Mouse (Mus musculus): ENCODE measurements around the gene Trim63.
A peak's percentile ranks its signal among the peaks of the same experiment; 100 is the strongest.

Trim63 gene

DNA sequence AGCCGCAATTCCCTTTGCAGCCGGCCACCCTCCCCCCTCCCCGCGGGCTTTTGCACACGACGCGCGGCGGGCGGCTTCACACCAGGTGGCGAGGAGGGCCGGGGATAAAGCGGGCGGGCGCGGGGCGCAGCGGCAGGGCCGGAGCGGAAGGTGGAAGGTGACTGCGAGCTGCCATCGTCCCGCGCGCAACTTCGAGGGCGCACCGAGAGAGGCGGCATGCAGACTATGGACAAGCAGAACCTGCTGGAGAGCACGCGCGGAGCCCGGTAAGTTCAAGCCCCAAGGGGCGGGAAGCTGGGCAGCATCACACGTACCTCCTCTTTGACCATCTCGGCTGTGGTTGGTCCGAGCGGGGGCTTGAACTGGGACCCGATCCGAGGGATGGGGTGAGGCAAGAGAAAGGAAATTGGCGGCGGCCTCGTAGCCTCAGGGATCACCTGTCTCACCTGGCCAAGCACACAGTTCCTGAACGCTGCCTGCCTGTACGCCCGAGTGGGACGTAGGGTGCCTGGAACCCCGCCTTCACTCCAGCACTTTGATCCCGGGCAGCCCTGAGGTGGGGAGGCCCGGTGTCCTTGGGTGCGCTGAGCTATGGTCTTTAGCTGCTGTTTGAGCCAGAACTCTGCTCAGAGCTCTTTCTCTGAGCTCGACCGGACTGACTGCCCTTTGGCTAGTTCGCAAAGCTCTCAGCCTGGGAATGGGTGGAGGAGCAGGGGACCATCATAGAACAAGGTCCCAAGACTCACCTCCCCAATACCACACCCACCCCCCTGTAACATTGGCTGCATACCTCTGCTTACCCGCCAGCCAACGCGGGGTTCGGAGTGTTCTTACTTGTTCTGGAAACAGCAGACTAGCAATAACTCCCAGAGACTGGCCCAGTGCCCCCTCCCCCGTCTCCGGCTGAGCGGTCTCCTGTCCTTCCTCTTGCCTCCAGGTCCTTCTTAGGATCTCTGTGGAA lies 28.4 kb downstream of the Trim63 start, which contains the start of gene Slc30a2:
Gene Slc30a2, plus strand, starts transcription at position 111 of the 961 bp plus-strand sequence.
- no peak for DNase-seq

DNA sequence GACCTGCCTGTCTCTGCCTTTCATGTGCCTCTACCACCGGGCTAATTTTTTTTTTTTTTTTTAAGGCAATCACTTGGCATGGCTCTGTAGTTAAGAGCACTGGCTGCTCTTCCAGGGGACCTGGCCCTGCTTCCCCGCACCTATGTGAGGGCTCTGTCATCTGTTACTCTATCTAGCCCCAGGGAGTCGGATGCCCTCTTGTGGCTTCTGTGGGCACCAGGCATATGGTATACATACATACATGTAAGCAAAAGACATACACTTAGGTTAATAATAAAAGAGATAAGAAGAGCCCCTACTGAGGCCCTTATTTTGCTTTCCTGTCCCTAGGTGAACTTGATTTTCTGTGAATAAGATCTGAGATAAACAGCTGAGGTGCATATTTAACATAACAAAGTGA lies 29.7 kb downstream of the Trim63 start:
- DNase-seq: no peak

DNA sequence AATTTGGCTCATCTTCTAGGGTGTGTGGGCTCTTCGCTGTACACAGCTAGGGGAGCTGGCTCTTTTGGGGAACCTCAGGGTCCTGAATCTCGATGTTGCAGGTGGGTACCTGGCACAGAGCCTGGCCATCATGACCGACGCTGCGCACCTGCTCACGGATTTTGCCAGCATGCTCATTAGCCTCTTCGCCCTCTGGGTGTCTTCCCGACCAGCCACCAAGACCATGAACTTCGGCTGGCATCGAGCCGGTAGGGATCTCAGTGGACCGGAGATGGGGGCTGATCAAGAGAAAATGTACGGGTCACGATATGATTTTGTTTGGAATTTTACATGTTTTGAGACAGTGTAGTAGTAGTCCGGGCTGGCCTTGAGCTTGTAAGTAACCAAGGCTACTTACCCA lies 30.9 kb downstream of the Trim63 start:
- no peak for DNase-seq

DNA sequence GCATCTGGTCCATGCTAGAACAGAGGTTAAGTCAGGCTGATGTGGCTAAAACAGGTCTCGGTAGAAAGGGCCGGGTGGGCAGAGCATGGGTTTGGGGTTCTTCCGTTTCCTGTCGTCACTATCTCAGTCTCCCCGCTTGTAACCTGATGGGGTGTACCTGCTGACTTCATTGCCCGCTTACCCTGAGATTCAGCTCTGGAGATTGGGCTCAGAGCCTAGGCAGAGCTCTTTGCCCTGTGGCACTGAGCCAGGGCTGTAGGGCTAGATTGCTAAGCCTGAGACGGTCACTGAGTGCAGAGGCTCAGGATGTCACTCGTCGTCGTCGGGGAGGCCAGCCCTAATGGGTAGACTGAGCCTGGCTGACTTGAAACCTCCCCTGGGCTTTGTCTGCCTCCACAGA lies 33.2 kb downstream of the Trim63 start:
- no peak for DNase-seq

DNA sequence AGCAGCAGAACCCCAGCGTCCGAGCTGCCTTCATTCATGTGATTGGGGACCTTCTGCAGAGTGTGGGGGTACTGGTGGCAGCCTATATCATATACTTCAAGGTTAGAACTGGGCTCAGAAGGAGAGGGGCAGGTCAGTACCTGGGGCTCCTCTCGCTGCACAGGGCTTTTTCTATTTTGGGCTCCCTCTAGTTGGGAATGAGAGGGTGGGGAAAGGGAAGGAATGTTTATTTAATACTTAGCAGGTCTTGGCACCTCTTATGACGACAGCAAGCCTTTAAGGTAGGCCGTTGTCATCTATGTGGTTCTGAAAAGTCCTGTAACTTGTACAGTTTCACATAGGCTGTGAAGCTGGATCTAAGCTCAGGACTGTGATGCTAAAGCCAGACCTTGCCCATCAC lies 33.6 kb downstream of the Trim63 start:
- no peak for DNase-seq

DNA sequence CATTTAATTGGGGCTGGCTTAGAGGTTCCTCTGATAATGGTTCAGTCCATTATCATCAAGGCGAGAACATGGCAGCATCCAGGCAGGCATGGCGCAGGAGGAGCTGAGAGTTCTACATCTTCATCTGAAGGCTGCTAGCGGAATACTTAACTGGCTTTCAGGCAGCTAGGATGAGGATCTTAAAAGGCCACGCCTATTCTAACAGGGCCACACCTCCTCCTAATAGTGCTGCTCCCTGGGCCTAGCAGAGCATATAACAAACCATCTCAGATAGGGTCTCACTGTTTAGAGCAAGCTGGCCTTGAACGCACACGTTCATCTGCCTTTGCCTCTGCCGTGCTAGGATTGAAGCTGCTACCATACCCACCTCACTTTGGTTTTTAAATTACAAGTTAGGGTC lies 34.9 kb downstream of the Trim63 start:
- no peak for DNase-seq

DNA sequence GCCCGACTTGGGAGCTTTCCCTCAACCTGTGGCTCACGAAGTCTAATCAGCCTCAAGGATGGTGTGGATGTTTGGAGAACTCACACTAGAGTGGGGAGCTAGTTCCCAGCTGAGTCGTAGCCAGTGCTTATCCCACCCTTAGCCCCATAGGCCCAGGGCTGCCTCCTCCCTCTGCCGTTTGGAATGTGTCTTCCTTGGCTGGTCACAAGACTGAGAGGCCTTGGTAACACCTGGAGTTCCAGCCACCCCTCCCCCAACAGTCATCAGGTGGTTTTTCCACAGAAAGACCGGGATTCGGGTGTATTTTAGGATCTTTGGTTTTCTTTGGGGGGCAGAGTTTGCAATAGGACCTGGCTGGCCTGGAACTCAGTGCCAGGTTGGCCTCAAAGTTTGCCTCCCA lies 35.7 kb downstream of the Trim63 start:
- no peak for DNase-seq

DNA sequence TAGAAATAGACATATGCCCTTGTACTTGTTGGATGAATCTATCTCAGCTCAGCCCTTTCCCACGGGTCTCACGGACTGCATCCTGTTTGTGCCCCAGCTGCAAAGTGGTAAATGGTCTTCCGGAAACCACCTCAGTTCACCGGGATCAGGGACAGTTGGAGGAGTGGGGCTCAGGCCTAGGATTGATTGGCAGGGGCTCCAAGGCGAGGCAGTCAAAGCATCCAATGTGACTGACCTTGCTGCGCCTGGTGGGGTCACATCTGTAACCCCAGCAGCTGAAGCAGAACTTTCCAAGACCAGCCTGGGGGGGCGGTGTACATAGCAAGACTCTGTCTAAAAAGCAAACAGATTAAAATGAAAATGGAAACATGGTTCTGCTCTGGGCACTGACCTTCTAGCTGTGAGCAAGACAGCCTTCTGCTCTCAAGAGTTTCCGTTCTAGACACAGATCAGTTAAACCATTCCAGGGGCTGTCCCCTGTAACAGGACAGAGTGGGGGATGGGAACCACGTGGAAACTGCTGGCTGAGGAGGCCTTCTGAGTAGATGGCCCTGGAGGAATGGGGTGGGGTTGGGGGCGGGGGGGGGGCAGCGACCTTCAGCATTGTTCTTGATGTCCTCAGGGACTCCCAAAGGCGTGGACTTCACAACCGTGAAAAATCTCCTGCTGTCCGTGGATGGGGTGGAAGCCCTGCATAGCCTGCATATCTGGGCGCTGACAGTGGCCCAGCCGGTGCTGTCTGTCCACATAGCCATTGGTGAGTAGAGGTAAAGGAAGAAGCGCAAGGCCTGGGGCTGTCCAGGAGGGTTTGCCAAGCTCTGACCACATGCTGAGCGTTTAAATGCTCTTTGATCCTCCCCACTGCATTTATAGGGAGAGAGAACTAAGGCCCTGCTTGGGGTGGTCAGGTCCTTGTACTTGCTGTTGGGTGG lies 36.7 kb downstream of the Trim63 start:
- no peak for DNase-seq

DNA sequence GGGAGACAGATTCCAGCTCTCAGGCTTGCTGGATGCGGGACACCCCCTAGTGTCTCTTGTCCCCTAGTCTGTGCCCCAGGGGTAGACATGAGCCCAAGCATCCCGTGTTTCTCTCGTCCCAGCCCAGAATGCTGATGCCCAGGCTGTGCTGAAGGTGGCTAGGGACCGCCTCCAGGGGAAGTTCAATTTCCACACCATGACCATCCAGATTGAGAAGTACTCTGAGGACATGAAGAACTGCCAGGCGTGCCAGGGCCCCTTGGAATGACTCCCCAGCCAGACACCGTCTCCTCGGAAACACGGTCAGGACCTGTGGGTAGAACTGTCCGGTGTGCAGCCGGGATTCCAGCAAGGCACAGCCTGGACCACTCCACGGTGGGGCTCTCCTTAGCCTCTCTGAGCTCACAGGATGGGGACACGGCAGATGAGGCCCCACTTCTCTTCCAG lies 37.4 kb downstream of the Trim63 start:
- no peak for DNase-seq

DNA sequence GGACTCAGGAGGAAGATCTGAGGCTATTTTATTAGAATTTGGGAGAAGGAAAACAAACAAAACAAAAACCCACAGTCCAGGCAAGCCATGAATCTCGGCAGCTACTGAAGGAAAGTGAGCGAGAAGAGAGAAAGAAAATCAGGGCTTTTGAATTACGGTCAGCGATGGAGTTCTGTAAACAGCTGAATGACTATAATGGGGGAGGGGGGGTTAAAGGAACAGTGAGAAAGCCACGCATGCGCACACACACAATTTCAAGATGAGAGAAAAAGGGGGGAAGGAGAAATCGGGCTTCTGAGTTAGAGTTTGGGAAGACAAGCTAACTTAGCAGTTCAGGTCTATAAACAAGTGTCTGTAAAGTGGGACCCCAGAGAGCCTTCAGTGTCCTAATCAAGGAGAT lies 38.0 kb downstream of the Trim63 start:
- DNase-seq: no peak

DNA sequence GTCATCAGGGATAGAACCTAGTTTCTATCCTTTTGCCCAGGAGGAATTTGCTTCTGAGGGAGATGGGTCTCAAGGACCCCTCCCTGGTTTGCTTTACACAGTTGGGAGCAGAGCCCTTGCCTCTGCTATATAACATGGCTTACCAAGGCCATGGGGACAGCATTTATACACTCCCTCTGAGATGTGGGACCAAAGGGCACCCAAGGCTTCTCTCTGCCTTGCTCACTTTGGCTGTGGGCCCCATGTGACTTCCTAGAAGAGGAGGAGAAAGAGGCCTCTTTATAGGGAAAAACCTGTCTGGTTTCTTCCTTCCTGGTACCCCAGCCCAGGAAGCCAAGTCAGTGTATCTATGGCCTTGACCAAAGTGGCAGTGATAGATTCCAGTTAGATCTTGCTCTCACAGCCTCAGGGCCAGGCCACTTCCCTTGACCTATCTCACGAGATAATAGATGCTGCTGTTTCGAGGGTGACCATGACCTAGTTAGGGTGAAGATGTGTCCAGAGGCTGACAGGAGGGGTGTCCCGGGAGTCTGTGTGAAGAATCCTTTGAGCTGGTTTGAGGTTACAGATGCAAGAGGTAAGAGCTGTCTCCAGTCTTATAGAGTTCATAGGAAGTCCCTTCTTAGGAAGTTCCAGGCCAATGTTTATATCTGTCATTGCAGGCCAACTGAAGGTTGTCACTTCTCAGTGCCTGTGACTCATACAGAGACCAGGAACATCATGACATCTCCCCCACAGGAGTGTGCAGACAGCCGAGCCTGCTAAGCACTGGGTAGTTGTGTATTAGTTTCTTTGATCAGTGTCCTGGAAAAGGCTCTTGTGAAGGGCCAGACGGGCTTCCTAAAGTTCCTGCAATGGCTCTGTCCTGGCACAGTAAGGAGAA lies 38.8 kb downstream of the Trim63 start:
- no peak for DNase-seq

DNA sequence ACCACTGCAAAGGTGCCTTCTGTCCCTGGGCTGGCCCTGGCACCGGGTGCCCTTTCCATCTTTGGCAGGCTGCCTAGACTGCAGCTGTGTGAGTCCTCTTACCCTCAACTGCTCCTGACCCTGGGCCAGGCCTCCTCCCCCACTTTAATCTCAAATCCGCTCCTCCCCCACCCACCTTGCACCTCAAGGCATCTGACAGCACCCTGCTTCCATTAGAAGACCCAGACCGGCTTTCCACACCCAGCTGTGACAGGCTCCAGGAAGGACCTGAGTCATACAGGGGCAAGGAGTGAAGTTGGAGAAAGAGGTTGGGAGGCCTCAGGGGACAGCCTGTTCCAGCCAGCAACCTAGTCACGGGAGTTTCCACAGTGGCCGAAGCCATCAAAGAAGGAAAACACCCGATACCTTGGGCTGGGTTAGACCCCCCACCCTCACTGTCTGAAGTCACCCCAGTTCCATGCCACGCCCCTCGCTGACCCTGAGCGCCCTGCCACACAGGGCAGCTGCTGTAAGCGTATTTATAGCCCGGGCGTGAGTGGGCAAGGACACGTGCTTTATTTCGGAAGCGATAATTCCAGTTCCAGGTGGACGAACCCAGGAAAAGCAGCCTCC lies 41.0 kb downstream of the Trim63 start:
- no peak for DNase-seq

DNA sequence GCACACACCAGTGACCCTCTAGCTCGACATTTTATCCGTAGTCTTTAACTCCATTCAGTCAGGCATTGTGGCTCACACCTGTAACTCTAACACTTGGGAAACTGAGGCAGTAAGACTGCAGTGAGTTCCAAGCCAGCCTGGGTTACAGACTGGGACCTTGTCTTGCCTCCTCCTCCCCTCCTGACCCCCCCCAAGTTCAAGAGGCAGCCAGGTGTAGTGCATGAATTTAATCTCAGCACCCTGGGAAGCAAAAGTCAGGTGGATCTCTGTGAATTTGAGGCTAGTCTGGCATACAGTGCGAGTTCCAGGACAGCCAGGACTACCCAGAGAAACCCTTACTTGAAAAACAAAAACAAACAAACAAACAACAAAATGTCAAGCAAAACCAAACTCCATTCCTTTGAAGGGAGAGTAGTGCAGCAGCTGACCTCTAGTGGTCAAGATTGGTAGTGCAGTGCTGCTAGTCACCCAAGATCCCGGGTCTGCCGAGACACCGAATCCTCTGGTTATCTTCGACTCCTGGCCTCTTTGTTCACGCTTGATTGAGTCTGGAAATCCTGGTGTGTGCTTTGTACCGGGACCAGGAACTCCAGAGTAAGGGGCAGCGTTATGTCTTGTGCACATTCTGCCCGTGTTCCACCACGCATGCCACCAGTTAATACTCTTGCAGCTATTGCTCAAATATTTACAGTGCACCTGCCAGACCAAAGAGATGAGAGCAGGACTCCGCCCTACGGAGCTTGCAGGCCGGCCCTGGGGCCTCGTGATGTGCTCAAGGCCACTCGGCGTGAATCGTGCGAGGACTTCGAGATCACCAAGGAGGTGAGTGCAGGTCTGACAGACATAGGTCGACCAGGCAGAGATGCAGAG lies 41.9 kb downstream of the Trim63 start:
- peak; percentile 80 to 88 for DNase-seq

DNA sequence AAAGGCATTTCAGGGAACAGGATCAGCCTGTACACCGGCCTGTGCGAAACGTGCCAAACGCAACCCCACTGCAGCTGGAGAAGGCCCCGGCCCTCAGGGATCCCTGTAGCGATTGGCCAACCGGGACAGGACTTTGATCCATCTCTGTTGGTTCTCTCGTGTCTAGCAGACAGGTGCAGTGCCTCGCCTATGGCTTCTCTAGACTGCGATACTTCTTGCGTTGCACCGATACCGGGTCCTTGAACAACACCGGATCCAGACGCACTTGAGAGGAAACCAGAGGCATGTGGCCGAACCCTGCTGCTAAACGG lies 42.5 kb downstream of the Trim63 start:
- DNase-seq: no peak

DNA sequence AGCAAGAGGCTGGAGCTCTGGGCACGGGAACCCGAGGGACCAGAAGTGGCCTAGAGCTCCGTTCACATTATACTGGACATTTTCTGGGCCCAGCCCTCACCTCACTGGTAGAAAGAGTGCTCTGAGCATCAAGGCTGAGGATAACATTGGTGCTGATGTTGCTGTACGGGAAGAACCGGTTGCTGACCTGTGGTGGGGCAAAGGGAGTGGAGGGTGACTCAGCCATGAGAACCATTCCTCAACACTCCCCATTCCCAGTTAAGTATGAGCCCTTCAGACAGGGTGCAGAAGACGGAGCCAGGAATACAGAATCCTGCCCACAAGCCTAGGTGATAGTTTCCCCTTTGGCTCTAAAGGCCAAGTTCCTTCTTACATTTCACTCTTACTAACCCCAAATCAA lies 44.7 kb downstream of the Trim63 start:
- no peak for DNase-seq

DNA sequence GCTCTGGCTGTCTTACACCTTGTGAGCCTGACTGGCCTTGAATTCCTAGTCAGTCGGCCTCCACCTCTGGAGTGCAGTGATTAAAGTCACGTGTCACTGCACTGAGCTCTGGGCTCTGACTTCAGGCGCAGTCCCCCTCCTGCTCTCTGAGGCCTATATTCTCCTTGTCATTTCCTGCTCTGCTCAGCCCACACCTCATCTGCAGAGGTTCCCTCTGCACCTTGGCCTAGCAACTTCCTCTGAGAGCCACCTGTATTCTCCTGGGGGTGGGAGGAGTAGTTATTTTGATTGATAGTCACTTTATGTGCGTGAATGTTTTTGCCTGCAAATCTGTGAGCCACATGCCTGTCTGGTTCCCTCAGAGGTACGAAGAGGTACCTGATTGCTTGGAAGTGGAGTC lies 46.3 kb downstream of the Trim63 start:
- DNase-seq: no peak

DNA sequence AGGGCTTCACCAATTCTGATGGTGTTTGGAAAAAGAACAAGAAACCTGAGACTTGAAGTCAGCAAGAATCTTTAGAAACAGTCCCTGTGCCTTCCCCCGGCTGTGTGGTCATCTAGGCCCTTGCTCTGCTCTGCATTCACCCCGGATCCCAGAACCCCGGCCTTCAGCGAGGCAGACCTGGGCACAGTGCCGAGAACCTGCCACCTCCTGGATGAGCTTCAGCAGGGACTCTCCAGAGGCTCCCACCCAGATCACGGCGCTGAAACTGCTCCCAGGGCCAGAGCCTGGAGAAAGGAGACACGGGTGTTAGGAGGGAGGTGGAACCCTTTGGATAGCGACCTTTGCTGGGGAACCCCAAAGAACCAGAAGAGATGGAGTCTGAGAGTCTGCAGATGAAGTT lies 47.2 kb downstream of the Trim63 start:
- no peak for DNase-seq

DNA sequence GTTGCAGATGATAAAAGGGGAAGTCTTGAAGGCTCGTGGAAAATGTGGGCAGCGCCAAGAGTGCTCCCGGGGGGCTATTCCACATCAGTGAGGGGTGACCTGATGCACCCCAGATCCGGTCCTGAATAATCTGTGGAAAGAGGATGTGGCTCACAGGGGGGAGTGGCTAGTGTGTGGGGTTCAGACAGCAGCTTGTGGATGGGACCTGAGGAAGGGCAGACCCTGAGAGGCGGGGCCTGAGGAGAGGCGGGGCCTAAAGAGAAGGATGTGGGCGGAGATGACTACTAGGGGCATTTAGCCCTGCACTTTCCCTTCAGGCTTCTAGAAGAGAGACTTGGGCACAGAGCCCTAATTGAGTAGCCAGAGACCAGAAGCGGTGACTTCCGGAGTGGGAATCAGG lies 47.7 kb downstream of the Trim63 start:
- DNase-seq: no peak

DNA sequence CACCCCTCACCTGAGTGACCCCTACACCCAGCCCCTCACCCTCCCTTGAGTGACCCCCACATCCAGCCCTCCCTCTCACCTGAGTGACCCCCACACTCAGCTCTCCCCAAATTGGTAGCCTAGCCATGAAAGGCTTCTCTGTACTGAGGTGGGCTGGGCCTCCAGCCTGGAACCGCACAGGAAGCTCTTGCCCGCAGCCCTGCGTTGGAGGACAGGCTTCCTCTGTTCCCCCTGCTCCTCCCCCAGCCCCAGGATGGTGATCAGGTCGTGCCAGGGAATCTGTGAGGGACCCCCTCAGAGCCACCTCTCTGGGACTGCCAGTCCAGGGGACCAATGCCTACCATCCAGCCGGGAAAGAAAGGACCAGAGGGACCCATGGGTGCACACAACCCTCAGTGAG lies 50.4 kb downstream of the Trim63 start:
- DNase-seq: no peak

DNA sequence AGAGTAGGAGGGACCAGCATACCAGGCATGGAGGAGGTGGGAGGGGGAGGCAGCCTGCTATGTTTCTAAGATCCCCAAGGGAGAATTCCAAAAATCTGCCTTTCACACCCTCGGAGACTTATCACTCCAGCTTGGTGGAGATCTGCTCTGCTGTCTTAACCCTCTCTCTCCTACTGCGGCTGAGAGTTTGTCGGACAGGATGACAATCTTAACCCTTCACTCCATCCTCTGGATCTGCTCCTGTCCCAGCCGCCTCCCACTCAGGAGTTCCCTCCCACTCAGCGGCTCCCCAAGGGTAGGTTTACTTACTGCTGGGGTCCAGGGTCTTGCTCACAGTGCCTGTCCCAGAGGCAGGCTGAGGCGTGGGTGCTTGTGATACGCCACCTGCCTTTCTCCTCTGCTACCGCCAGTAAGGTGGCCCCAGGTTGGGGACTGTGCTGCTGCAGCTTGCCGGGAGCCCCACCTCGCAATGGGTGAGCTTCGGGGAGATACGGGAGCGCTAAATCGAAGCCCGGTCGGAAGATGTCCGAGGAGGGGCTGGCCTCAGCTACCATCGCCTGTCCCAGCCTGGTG lies 55.8 kb downstream of the Trim63 start:
- peak; percentile 30 to 37 for DNase-seq

DNA sequence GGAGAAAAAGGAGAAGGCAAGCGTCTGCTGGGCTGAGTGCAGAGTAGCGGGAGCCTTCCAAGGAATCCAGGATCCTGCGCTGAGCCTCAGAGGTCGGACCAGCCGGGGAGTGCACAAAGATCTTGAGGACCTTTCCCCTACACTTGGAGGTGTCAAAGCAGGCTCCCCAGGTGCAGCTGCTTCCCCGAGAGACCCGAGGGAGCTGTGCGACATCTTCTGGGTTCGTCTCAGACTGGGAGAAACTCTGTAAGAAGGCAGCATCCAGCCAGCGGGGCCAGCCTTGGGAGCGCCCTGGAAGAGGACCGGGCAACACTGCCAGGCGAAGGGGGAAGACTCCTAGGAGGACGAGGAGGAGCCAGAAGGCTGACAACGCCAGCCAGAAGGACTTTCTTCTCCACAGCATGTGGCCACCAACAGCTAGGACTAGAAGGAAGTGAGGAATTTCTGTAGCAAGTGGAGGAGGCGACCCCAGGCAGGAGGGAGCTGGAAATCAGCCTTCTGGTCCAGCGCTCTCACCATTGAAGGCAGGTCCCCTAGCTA lies 56.5 kb downstream of the Trim63 start:
- peak; percentile 43 to 50 for DNase-seq

All from cerebellum, adult 18-20 months (tissue).